Mouse (Mus musculus) hindbrain, embryonic 12.5 days (tissue): ENCODE data around the gene Bcat1. TPM values are rescaled to one million over a fixed set of nuclear protein-coding genes. Genes with fewer than 3 reads are reported as not detected.

Experiments
- polyA plus RNA-seq: library from polyadenylated mRNA; unstranded; fragments of >200 nt; fragmentation: Nextera tagmentation; extraction: Ambion mirVana; gene quantifications from 2 replicates; pipeline ENCODE4 v1.2.1, GENCODE M21; 2016

Bcat1 gene
- polyA plus RNA-seq, 1 experiment from 2014 or later, result 91.5 TPM

Other genes starting within 250 kb of the Bcat1 start
- 0.86 and 1.4 TPM in 2 replicates for gene Lrmp, start 39.5 kb upstream of the Bcat1 start, polyA plus RNA-seq
- gene Casc1, start 134.8 kb upstream of the Bcat1 start, polyA plus RNA-seq, result 0.83 and 1.7 TPM in 2 replicates
- gene Etfrf1, start 134.9 kb upstream of the Bcat1 start, polyA plus RNA-seq, result 35.1 and 36.5 TPM in 2 replicates
- 109 and 116 TPM in 2 replicates for gene Kras, start 174.1 kb upstream of the Bcat1 start, polyA plus RNA-seq